Mouse (Mus musculus) hindbrain, embryonic 11.5 days (tissue): ENCODE data around the gene Slc4a1. TPM values are rescaled to one million over a fixed set of nuclear protein-coding genes. Genes with fewer than 3 reads are reported as not detected.

Experiments
- ATAC-seq: fragments of 200-750 bp; cut with Nextera tagmentation; 2 replicates; pipeline ENCODE4 v1.8.0; 2017; ENCODE audit warnings: mild to moderate bottlenecking, moderate TSS enrichment, moderate library complexity; ENCODE audit not compliant: low FRiP score
- DNase-seq: peaks from one replicate; pipeline ENCODE4 v3.0.0-alpha.2; 2015; ENCODE audit warnings: low spot score
- H3K27ac ChIP-seq: fragments of 300-500 bp; sonication (generic); 2 replicates; pipeline ENCODE4 v1.5.1; 2014; ENCODE audit warnings: mild to moderate bottlenecking, low read depth, low read length
- H3K27me3 ChIP-seq: fragments of 300-500 bp; sonication (generic); 2 replicates; pipeline ENCODE4 v1.6.1; 2014; ENCODE audit warnings: mild to moderate bottlenecking, low read length, moderate library complexity, mixed read lengths; ENCODE audit not compliant: control insufficient read depth, insufficient read depth
- H3K36me3 ChIP-seq: fragments of 300-500 bp; sonication (generic); 2 replicates; pipeline ENCODE4 v1.6.1; 2014; ENCODE audit warnings: mild to moderate bottlenecking, low read length, moderate library complexity, mixed read lengths; ENCODE audit not compliant: control insufficient read depth, insufficient read depth
- H3K4me1 ChIP-seq: fragments of 300-500 bp; sonication (generic); replicated peaks from 2 replicates; pipeline ENCODE4 v1.6.1; 2014; ENCODE audit warnings: low read length, mixed read lengths; ENCODE audit not compliant: control insufficient read depth, insufficient read depth
- H3K4me2 ChIP-seq: fragments of 300-500 bp; sonication (generic); replicated peaks from 2 replicates; pipeline ENCODE4 v1.6.1; 2014; ENCODE audit warnings: mild to moderate bottlenecking, low read depth, low read length
- H3K4me3 ChIP-seq: fragments of 300-500 bp; sonication (generic); 2 replicates; pipeline ENCODE4 v1.5.1; 2014; ENCODE audit warnings: low read depth, low read length
- H3K9ac ChIP-seq: fragments of 300-500 bp; sonication (generic); 2 replicates; pipeline ENCODE4 v1.6.1; 2014; ENCODE audit warnings: low read depth, low read length
- H3K9me3 ChIP-seq: fragments of 300-500 bp; sonication (generic); 2 replicates; pipeline ENCODE4 v1.6.1; 2016; ENCODE audit warnings: low read length; ENCODE audit not compliant: control insufficient read depth
- WGBS: fragments of 180-500 bp; shearing (Covaris S2); extraction: QIAGEN DNeasy Blood & Tissue Kit; methylation state at CpG from one replicate; pipeline ENCODE4 v1.1.7; 2014; 5-methylcytosine and 5-hydroxymethylcytosine counted together
- polyA plus RNA-seq: library from polyadenylated mRNA; unstranded; fragments of >200 nt; fragmentation: Nextera tagmentation; extraction: Ambion mirVana; gene quantifications from 2 replicates; pipeline ENCODE4 v1.2.1, GENCODE M21; 2014

The Slc4a1 gene
- polyA plus RNA-seq, 1 experiment from 2014 or later: 25.8 TPM

- H3K4me1 ChIP-seq: peaks cover 12% of the 10 kb centered on the region
- ATAC-seq: peak; percentile 88
- H3K9me3 ChIP-seq: no peaks in the 10 kb centered on the region
- no peaks in the 10 kb centered on the region for H3K27me3 ChIP-seq
- peak overlapping the region; percentile 78 for H3K4me3 ChIP-seq
- WGBS: 0% methylated on average over 32 of the region's 32 CpGs
- peak; percentile 98 for DNase-seq
- peak overlapping the region; percentile 85; the same call in 1 of the 2 replicates for H3K9ac ChIP-seq
- H3K27ac ChIP-seq: peak overlapping the region; percentile 82
- peak overlapping the region; percentile 83 for H3K4me2 ChIP-seq
- H3K36me3 ChIP-seq: no peaks in the 10 kb centered on the region
These were observed 42.4 kb upstream of the Slc4a1 start for GRCm38 (mm10) chr11:102408344-102408876.

DNA sequence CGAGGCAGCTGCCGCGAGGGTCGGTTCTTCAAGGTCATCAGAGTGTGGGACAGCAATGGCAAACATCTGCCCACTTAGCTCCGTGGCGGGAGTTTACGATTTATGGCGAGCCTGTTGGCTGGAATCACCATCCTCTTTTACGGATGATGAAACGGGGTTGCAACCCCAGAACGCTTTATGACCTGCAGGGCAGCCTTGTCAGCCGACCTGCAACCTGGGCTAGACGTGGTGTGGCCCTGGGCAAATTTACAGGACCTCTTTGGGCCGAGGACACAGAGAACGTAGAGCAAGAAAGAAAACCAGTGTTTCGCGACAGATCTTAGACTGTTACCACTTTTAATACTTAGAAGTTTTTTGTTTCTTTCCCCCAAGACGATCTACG lies 41.8 kb upstream of the Slc4a1 start, which contains the start of gene Slc25a39:
TSS of gene Slc25a39 (minus strand) at position 113 of the 382 bp plus-strand sequence.
- Histone ChIP-seq H3K9ac (peak within 1 kb of the TSS; percentile 85), H3K4me3 (peak within 1 kb of the TSS; percentile 78), H3K4me1 (peaks cover 12% of the 10 kb centered on the region), H3K27me3 (no peaks in the 10 kb centered on the region), H3K4me2 (peak within 1 kb of the TSS; percentile 83), H3K27ac (peak within 1 kb of the TSS; percentile 82), H3K36me3 (peaks cover 3% of the 10 kb centered on the region; the same call in 1 of the 2 replicates), H3K9me3 (no peaks in the 10 kb centered on the region)
- WGBS: 2% methylated on average over 19 of the region's 19 CpGs
- DNase-seq: no peak
- peak; percentile 4; the same call in 1 of the 2 replicates for ATAC-seq

DNA sequence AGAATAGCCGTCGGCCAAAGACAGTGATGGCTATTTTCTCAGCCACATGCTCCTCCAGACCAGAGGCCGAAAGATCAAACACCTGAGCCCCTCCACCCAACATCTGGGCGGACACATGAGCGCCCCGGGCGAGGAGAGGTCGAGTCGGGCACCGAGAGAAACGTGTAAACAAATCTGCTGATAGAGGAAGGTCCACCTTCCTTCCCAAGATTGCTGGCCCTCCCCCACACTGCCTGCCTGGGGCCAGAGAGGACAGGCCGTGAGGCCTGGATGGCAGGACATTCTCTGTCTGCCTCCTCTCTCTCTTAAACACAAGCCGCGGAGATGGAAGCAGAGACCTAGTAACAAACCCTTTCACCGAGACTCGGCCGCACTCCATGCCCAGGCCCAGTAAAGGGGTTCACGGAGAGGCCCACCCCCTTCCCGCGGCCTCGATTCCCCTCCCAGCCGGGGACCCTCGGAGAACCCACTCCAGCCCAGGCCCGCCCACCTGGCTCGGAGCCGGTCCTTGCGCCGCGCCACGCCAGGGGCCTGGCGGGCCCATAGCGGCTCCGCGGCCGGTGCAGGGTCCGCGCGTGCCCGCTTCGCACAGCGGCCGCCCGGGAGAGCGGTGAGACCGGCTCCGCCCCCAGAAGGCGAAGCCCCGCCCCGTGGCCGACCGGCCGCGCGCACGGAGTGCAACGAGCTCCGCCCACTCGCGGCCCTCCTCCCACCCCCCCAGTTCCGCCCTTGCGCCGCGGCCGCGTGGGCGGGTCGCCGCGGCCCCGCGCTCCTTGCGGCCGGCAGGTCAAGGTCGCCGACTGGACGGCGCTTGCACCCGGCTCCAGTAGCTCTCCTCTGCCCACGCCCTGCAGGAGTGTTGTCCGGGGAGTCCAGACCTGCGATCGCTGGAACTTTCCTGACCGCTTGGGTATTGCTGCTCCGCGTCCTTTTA lies 41.2 kb upstream of the Slc4a1 start:
- ATAC-seq: peak; percentile 73
- peak overlapping the region; percentile 82 for H3K27ac ChIP-seq
- H3K9ac ChIP-seq: peak overlapping the region; percentile 85
- peak overlapping the region; percentile 83 for H3K4me2 ChIP-seq
- peak; percentile 95 for DNase-seq
- H3K9me3 ChIP-seq: no peaks in the 10 kb centered on the region
- H3K4me3 ChIP-seq: peak overlapping the region; percentile 78
- H3K27me3 ChIP-seq: no peaks in the 10 kb centered on the region
- H3K4me1 ChIP-seq: peaks cover 12% of the 10 kb centered on the region
- whole genome bisulfite sequencing: under 1% methylated on average over 55 of the region's 85 CpGs
- peaks cover 3% of the 10 kb centered on the region; the same call in 1 of the 2 replicates for H3K36me3 ChIP-seq

DNA sequence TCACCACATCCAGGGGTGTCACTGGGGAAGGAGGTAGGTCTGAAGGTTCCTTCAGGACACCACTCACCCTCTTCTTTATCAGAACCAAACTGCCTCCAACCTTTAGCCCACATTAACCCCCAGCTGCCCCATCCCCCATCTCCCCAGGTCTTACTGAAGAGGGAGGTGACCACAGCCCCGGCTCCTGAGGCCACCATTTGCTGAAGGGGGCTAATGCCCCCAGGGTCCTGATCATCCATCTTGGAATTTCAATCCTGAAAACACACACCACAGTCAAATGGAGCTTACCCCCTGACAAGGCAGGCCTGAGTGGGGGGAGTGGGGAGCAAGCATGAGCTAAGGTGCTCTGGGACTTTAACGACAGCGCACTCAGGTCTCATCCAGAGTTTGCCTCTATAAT lies 40.4 kb upstream of the Slc4a1 start:
- DNase-seq (no peak), ATAC-seq (no peak)
- no peaks in the 10 kb centered on the region for H3K9me3 ChIP-seq
- H3K4me2 ChIP-seq: peak overlapping the region; percentile 83
- peaks cover 12% of the 10 kb centered on the region for H3K4me1 ChIP-seq
- peak overlapping the region; percentile 85 for H3K9ac ChIP-seq
- peak overlapping the region; percentile 82; the same call in 1 of the 2 replicates for H3K27ac ChIP-seq
- no peaks in the 10 kb centered on the region for H3K27me3 ChIP-seq
- peak overlapping the region; percentile 78 for H3K4me3 ChIP-seq
- WGBS: 15% methylated on average over 3 of the region's 3 CpGs
- H3K36me3 ChIP-seq: peaks cover 3% of the 10 kb centered on the region; the same call in 1 of the 2 replicates

- no peak for DNase-seq
- H3K4me2 ChIP-seq: peak overlapping the region; percentile 83
- H3K4me1 ChIP-seq: peaks cover 12% of the 10 kb centered on the region
- H3K27me3 ChIP-seq: no peaks in the 10 kb centered on the region
- H3K9ac ChIP-seq: peak overlapping the region; percentile 85; the same call in 1 of the 2 replicates
- 85% methylated on average over 11 of the region's 11 CpGs for WGBS
- ATAC-seq: no peak
- H3K4me3 ChIP-seq: 0 out of 2 replicates have a peak overlapping the region, but pooled peaks have one; percentile 78
- no peak overlapping the region for H3K27ac ChIP-seq
- H3K36me3 ChIP-seq: peaks cover 3% of the 10 kb centered on the region; the same call in 1 of the 2 replicates
- no peaks in the 10 kb centered on the region for H3K9me3 ChIP-seq
These were observed 39.7 kb upstream of the Slc4a1 start for GRCm38 (mm10) chr11:102405544-102406285.

- DNase-seq (no peak), ATAC-seq (no peak)
- H3K4me2 ChIP-seq: 0 out of 2 replicates have a peak overlapping the region, but pooled peaks have one; percentile 11
- no peak overlapping the region for H3K4me3 ChIP-seq
- H3K27me3 ChIP-seq: peaks cover 8% of the 10 kb centered on the region
- 81% methylated on average over 18 of the region's 18 CpGs for WGBS
- peaks cover 3% of the 10 kb centered on the region; the same call in 1 of the 2 replicates for H3K36me3 ChIP-seq
- no peak overlapping the region for H3K27ac ChIP-seq
- peaks cover 17% of the 10 kb centered on the region for H3K4me1 ChIP-seq
- H3K9ac ChIP-seq: 0 out of 2 replicates have a peak overlapping the region, but pooled peaks have one; percentile 19
- H3K9me3 ChIP-seq: no peaks in the 10 kb centered on the region
These were observed 38.4 kb upstream of the Slc4a1 start for GRCm38 (mm10) chr11:102404161-102405010.

DNA sequence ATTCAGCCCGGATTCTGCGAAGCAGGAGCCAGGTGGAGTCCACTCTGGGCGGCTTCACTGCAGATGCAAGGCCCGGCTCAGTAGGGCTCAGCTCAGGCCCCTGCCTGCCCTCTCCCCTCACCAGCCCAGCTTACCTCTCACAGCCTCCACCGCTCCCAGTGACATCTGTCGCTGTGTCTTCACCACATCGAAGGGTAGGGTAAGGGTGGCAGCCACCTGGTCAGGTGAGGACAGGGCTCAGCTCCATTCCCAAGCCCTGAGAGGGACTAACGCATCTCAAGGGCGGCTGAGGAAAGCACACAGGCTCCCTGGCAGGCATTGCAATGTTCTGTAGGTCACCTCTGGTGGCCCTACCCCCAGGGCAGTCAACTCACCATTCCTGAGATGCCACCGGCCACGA lies 37.7 kb upstream of the Slc4a1 start:
- ATAC-seq (no peak), DNase-seq (no peak)
- H3K27me3 ChIP-seq: peaks cover 11% of the 10 kb centered on the region
- H3K4me2 ChIP-seq: no peak overlapping the region
- no peak overlapping the region for H3K27ac ChIP-seq
- no peak overlapping the region for H3K9ac ChIP-seq
- peaks cover 17% of the 10 kb centered on the region for H3K4me1 ChIP-seq
- H3K9me3 ChIP-seq: no peaks in the 10 kb centered on the region
- H3K36me3 ChIP-seq: peaks cover 3% of the 10 kb centered on the region; the same call in 1 of the 2 replicates
- 94% methylated on average over 11 of the region's 11 CpGs for WGBS
- H3K4me3 ChIP-seq: no peak overlapping the region
